Mouse (Mus musculus) olfactory bulb, adult 2 months (tissue): ENCODE measurements around the gene Fyb2.

Source experiments
- CTCF ChIP-seq: fragments of 200-500 bp; IDR thresholded peaks from 2 replicates; pipeline ENCODE4 v1.5.1; 2012; ENCODE audit warnings: low read depth, mild to moderate bottlenecking, low read length, moderate library complexity; ENCODE audit not compliant: insufficient read depth
- POLR2A ChIP-seq: fragments of 200-500 bp; IDR thresholded peaks from 2 replicates; pipeline ENCODE4 v1.6.1; 2012; ENCODE audit warnings: mild to moderate bottlenecking, low read depth, low read length, moderate library complexity; ENCODE audit not compliant: insufficient read depth

DNA sequence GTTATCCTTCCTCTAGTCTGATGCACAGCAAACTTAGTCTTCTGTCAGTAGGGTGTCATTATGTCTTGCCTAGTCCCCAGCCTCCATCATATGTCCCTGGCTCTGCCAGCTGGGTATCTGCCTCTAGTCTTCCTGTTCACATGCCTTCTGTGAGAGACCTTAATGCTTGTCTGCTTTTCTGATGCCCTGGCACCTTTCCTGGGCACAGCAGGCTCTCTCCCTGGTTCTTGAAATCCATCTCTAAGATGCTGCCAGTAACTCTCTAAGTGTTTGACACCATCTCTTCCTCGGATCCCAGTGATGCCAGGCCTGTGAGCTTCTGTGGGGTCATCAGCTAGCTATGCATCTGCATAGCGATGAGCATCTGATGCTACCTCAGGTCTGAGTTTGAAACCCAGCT lies 10.4 kb upstream of the Fyb2 start:
- no peak for TF ChIP-seq CTCF
- no peak for TF ChIP-seq POLR2A
